Mouse (Mus musculus): ENCODE data around the gene Cchcr1. TPM values are rescaled to one million over a fixed set of nuclear protein-coding genes. Genes with fewer than 3 reads are reported as not detected.

Gene Cchcr1
- polyA plus RNA-seq, 1 experiment from 2014 or later: 19.0 TPM

DNA sequence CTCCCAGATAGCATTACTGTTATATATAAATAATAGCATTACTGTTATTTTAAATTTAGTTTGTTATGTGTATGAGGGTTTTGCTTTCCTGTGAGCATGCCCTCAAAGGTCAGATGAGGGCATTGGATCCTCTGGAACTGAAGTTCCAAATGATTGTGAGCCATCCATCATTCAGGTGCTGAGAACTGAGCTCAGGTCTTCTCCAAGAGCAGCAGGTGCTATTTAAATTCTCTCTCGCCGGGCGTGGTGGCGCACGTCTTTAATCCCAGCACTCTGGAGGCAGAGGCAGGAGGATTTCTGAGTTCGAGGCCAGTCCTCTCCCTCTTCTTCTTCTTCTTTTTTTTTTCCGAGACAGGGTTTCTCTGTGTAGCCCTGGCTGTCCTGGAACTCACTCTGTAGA lies 19.8 kb upstream of the Cchcr1 start:
- no peaks in the 10 kb centered on the region for H3K4me1 ChIP-seq (ENCODE audit: control insufficient read depth, insufficient read depth, low read length)
- no peaks in the 10 kb centered on the region for H3K36me3 ChIP-seq (ENCODE audit: control insufficient read depth, insufficient read depth, low read length)
- WGBS: 92% methylated on average over 7 of the region's 7 CpGs
- no peak overlapping the region for H3K27ac ChIP-seq (ENCODE audit: low read length)
- no peaks in the 10 kb centered on the region for H3K27me3 ChIP-seq (ENCODE audit: control insufficient read depth, insufficient read depth, low read length)
- H3K9me3 ChIP-seq (ENCODE audit: control insufficient read depth, low read depth, low read length): no peaks in the 10 kb centered on the region
- H3K4me3 ChIP-seq (ENCODE audit: low read depth, low read length): no peak overlapping the region
- H3K4me2 ChIP-seq (replicated peaks; ENCODE audit: low read depth, low read length): no peak overlapping the region
- no peak overlapping the region for H3K9ac ChIP-seq (replicated peaks; ENCODE audit: low read depth, low read length)
- ATAC-seq (ENCODE audit: insufficient number of reproducible peaks, insufficient read depth, low FRiP score, low read depth): no peak

DNA sequence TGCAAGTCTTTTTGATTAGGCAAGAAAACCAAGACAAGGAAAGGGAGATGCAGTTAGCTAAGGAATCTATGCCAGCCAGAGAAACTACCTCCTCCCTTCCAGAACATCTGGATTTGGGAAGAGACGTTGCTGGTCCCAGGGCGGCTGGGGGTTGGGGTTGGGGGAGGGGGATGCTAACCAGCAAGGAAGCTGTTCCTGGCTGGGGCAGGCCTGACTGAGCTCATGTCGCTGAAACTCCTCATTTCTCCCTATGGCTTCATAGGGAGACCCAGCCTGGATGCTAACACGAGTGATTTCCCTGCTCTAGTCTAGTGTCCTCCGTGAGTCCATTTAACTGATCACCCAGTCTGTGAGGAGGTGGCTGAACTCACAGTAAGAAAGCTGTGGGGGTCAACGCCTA lies 14.7 kb upstream of the Cchcr1 start:
- WGBS: 13% methylated on average over 6 of the region's 6 CpGs
- H3K27me3 ChIP-seq (ENCODE audit: control insufficient read depth, insufficient read depth, low read length): peaks cover 7% of the 10 kb centered on the region
- no peak overlapping the region for H3K27ac ChIP-seq (ENCODE audit: low read length)
- no peaks in the 10 kb centered on the region for H3K36me3 ChIP-seq (ENCODE audit: control insufficient read depth, insufficient read depth, low read length)
- no peak overlapping the region for H3K4me2 ChIP-seq (replicated peaks; ENCODE audit: low read depth, low read length)
- ATAC-seq (ENCODE audit: insufficient number of reproducible peaks, insufficient read depth, low FRiP score, low read depth): no peak
- no peaks in the 10 kb centered on the region for H3K9me3 ChIP-seq (ENCODE audit: control insufficient read depth, low read depth, low read length)
- no peak overlapping the region for H3K4me3 ChIP-seq (ENCODE audit: low read depth, low read length)
- H3K4me1 ChIP-seq (ENCODE audit: control insufficient read depth, insufficient read depth, low read length): no peaks in the 10 kb centered on the region
- H3K9ac ChIP-seq (replicated peaks; ENCODE audit: low read depth, low read length): no peak overlapping the region

DNA sequence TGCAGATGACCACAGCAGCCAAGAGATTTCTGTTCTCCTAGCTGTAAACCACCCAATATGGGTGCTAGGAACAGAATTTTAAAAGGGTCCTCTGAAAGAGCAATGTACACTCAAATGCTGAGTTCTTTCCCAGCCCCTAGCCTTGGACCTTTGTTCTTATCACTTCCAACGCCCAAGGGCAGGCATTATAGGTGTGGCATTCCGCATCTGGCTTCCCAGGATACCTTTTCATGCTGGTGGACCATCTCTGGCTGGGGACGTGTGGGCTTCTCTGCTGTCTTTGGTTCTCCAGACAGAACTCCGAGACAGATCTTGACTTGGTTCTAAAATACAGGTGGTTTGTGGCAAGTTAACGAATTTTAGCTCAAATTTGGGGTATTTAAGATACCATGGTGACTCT lies 14.1 kb upstream of the Cchcr1 start:
- H3K4me3 ChIP-seq (ENCODE audit: low read depth, low read length): no peak overlapping the region
- H3K9me3 ChIP-seq (ENCODE audit: control insufficient read depth, low read depth, low read length): no peaks in the 10 kb centered on the region
- no peak overlapping the region for H3K27ac ChIP-seq (ENCODE audit: low read length)
- no peak overlapping the region for H3K9ac ChIP-seq (replicated peaks; ENCODE audit: low read depth, low read length)
- no peak overlapping the region for H3K4me2 ChIP-seq (replicated peaks; ENCODE audit: low read depth, low read length)
- H3K36me3 ChIP-seq (ENCODE audit: control insufficient read depth, insufficient read depth, low read length): no peaks in the 10 kb centered on the region
- 58% methylated on average over 5 of the region's 5 CpGs for WGBS
- no peak for ATAC-seq (ENCODE audit: insufficient number of reproducible peaks, insufficient read depth, low FRiP score, low read depth)
- no peaks in the 10 kb centered on the region for H3K4me1 ChIP-seq (ENCODE audit: control insufficient read depth, insufficient read depth, low read length)
- peaks cover 7% of the 10 kb centered on the region for H3K27me3 ChIP-seq (ENCODE audit: control insufficient read depth, insufficient read depth, low read length)

DNA sequence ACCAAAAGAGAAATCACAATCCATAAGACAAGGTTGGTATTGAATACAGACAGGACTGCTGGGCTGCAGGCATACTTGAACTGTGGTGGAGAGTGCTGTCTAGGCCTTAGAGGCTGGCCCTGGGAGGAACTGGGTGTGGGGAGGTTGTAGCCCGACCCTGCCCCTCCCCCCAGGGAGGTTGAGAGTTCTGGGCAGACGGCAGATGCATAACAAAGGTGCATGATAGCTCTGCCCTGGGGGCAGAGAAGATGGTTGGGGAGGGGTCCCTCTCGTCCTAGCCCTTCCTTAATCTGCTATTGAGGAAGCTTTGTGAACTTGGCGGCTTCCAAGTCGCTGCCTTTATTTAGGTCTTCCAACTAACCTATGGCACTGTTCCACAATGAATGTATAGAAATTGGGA lies 13.1 kb upstream of the Cchcr1 start:
- Histone ChIP-seq H3K4me2 (replicated peaks; ENCODE audit: low read depth, low read length) (no peak overlapping the region), H3K4me1 (ENCODE audit: control insufficient read depth, insufficient read depth, low read length) (no peaks in the 10 kb centered on the region), H3K9ac (replicated peaks; ENCODE audit: low read depth, low read length) (no peak overlapping the region), H3K4me3 (ENCODE audit: low read depth, low read length) (no peak overlapping the region), H3K36me3 (ENCODE audit: control insufficient read depth, insufficient read depth, low read length) (no peaks in the 10 kb centered on the region), H3K27ac (ENCODE audit: low read length) (no peak overlapping the region), H3K27me3 (ENCODE audit: control insufficient read depth, insufficient read depth, low read length) (peaks cover 7% of the 10 kb centered on the region), H3K9me3 (ENCODE audit: control insufficient read depth, low read depth, low read length) (no peaks in the 10 kb centered on the region)
- 33% methylated on average over 5 of the region's 5 CpGs for WGBS
- no peak for ATAC-seq (ENCODE audit: insufficient number of reproducible peaks, insufficient read depth, low FRiP score, low read depth)

DNA sequence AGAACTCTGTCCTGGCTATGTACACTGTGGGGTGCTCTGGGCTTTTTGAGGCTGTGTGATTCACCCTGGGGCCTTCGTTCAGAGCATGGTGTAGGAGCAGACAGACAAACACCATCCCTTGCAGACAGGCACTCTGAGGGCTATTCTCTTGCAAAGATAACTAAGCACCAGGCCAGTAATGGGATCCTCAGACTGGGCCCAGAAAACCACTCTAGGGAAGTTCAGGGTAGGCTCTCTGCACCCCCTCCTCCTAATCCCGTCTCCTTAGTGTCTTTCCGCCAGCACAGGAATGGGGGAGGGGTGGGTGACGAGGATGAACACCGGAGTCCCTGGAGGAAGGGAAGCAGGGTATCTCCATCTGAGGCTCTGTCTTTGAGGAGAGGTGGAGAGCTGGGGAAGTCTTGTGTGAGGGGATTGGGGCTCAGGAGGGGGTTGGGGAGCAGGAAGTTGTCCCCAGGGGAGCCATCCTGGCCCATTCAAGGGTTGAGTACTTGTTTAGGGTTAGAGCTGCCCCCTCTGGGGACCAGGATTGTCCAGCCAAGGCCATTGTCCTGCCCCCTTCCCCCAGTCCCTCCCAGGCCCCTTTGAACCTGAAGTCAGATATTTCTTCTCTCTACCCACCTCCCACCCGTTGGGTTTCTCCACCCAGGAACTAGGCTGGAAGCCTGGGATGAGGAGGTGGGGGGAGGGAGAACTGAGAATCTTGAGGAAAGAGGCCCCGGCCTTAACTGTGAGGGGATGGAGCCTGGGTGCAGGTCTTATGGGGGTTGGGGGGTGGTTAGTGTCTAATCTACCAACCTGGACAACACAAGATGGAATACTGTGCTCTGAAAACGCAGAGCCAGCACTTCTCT lies 12.0 kb upstream of the Cchcr1 start:
- no peaks in the 10 kb centered on the region for H3K9me3 ChIP-seq (ENCODE audit: control insufficient read depth, low read depth, low read length)
- H3K27me3 ChIP-seq (ENCODE audit: control insufficient read depth, insufficient read depth, low read length): peaks cover 7% of the 10 kb centered on the region
- ATAC-seq (ENCODE audit: insufficient number of reproducible peaks, insufficient read depth, low FRiP score, low read depth): no peak
- H3K36me3 ChIP-seq (ENCODE audit: control insufficient read depth, insufficient read depth, low read length): no peaks in the 10 kb centered on the region
- H3K9ac ChIP-seq (replicated peaks; ENCODE audit: low read depth, low read length): no peak overlapping the region
- no peaks in the 10 kb centered on the region for H3K4me1 ChIP-seq (ENCODE audit: control insufficient read depth, insufficient read depth, low read length)
- no peak overlapping the region for H3K4me3 ChIP-seq (ENCODE audit: low read depth, low read length)
- no peak overlapping the region for H3K27ac ChIP-seq (ENCODE audit: low read length)
- WGBS: 33% methylated on average over 8 of the region's 8 CpGs
- no peak overlapping the region for H3K4me2 ChIP-seq (replicated peaks; ENCODE audit: low read depth, low read length)

DNA sequence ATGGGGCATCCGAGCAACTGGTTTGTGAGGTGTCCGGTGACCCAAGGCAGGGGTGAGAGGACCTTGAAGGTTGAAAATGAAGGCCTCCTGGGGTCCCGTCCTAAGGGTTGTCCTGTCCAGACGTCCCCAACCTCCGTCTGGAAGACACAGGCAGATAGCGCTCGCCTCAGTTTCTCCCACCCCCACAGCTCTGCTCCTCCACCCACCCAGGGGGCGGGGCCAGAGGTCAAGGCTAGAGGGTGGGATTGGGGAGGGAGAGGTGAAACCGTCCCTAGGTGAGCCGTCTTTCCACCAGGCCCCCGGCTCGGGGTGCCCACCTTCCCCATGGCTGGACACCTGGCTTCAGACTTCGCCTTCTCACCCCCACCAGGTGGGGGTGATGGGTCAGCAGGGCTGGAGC lies 11.1 kb upstream of the Cchcr1 start, which contains the start of gene Pou5f1:
Gene Pou5f1, plus strand, starts transcription at position 243 of the 400 bp plus-strand sequence.
- Histone ChIP-seq H3K4me1 (ENCODE audit: control insufficient read depth, insufficient read depth, low read length) (no peaks in the 10 kb centered on the region), H3K27me3 (ENCODE audit: control insufficient read depth, insufficient read depth, low read length) (peaks cover 7% of the 10 kb centered on the region), H3K4me3 (ENCODE audit: low read depth, low read length) (no peak within 1 kb of the TSS), H3K4me2 (replicated peaks; ENCODE audit: low read depth, low read length) (no peak within 1 kb of the TSS), H3K36me3 (ENCODE audit: control insufficient read depth, insufficient read depth, low read length) (no peaks in the 10 kb centered on the region), H3K27ac (ENCODE audit: low read length) (no peak within 1 kb of the TSS), H3K9me3 (ENCODE audit: control insufficient read depth, low read depth, low read length) (no peaks in the 10 kb centered on the region), H3K9ac (replicated peaks; ENCODE audit: low read depth, low read length) (no peak within 1 kb of the TSS)
- ATAC-seq (ENCODE audit: insufficient number of reproducible peaks, insufficient read depth, low FRiP score, low read depth): no peak
- 42% methylated on average over 13 of the region's 13 CpGs for WGBS

DNA sequence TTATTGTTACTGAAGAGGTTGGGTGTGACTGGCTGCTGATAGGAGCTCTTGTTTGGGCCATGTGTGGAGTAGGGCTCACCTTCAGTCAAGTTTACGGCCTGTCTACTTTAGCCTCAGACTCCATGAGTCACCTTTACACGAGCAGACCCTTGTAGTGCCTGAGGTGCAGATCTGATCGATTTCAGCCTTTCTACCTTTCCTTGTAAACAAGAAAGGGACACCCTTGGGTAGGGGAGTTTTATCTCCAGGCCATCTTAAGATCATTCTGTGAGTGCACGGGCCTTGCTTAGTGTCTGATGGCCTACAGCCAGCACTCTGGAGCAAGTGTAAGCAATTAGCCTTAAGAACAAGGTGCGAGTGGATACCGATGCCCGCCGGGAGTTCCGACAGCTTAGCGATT lies 10.0 kb upstream of the Cchcr1 start:
- no peak for ATAC-seq (ENCODE audit: insufficient number of reproducible peaks, insufficient read depth, low FRiP score, low read depth)
- Histone ChIP-seq H3K4me3 (ENCODE audit: low read depth, low read length) (no peak overlapping the region), H3K27me3 (ENCODE audit: control insufficient read depth, insufficient read depth, low read length) (peaks cover 7% of the 10 kb centered on the region), H3K4me2 (replicated peaks; ENCODE audit: low read depth, low read length) (no peak overlapping the region), H3K27ac (ENCODE audit: low read length) (no peak overlapping the region), H3K9ac (replicated peaks; ENCODE audit: low read depth, low read length) (no peak overlapping the region), H3K9me3 (ENCODE audit: control insufficient read depth, low read depth, low read length) (no peaks in the 10 kb centered on the region), H3K4me1 (ENCODE audit: control insufficient read depth, insufficient read depth, low read length) (no peaks in the 10 kb centered on the region), H3K36me3 (ENCODE audit: control insufficient read depth, insufficient read depth, low read length) (no peaks in the 10 kb centered on the region)
- 16% methylated on average over 10 of the region's 10 CpGs for WGBS

DNA sequence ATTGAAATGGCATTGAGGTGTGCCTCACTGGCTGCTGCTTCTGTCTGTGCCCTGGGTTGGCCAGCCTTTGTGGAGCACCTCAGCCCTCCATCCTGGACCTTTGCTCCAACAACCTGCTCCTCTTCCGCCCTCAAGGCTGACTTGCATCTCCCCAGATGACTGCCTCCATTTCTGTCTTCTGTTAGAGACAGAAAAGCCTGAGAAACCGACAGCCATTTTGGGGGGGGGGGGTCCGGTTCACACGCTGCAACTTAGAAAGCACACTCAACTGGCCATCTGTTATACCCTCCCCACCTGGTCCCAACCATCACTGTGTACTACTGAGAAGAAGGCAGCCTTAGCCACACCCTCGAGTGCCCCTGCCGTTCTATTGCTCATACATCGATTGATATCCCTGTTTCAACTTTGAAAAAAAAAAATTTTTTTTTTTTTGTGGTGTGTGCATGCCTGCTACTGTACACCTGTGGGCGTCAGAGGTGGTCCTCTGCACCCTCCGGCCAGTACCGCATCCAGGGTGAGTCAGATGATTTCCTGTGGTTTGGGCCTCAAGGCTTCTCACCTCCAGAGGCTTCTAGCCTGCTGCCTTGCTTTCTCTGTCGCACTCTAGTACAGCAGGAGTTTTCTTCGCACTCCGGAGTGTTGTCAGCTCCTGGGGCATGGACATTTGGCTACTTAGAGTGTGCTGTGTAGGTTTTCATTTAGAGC lies 9.2 kb upstream of the Cchcr1 start:
- WGBS: 30% methylated on average over 13 of the region's 13 CpGs
- no peaks in the 10 kb centered on the region for H3K4me1 ChIP-seq (ENCODE audit: control insufficient read depth, insufficient read depth, low read length)
- H3K27me3 ChIP-seq (ENCODE audit: control insufficient read depth, insufficient read depth, low read length): peaks cover 7% of the 10 kb centered on the region
- H3K4me3 ChIP-seq (ENCODE audit: low read depth, low read length): no peak overlapping the region
- ATAC-seq (ENCODE audit: insufficient number of reproducible peaks, insufficient read depth, low FRiP score, low read depth): no peak
- no peaks in the 10 kb centered on the region for H3K36me3 ChIP-seq (ENCODE audit: control insufficient read depth, insufficient read depth, low read length)
- H3K9me3 ChIP-seq (ENCODE audit: control insufficient read depth, low read depth, low read length): no peaks in the 10 kb centered on the region
- no peak overlapping the region for H3K9ac ChIP-seq (replicated peaks; ENCODE audit: low read depth, low read length)
- H3K4me2 ChIP-seq (replicated peaks; ENCODE audit: low read depth, low read length): no peak overlapping the region
- H3K27ac ChIP-seq (ENCODE audit: low read length): no peak overlapping the region

Measured in stomach, embryonic 14.5 days (tissue).